In the genomic region with DNA sequence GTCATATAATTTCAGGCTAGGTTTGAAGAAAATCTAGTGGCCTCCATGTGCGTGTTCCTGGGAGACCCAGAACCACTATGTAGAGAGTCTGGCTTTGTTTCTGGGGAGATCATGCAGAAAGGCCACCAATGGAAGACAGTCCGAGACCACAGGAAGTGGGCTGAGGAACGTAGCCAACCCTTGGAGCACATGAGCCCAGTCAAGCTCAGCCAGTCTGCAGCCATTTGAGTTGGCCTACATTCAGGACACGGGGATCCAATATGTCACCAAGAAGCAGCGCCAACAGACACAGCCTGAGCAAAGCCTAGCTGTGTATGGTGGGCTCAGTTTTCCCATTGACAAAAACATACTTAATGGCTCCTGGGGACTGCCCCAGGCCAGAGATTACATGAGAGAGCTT, we compare ENCODE assay signal across 16 mouse cellular contexts. TPM values are rescaled to one million over a fixed set of nuclear protein-coding genes. Genes with fewer than 3 reads are reported as not detected.
A peak's percentile ranks its signal among the peaks of the same experiment; 100 is the strongest.
DNase-seq lines count a peak whose midpoint lies in the region; ATAC-seq lines count a peak whose summit lies in the region.
"Had no signal": no experiment of that assay in that cellular context is flagged by ENCODE, and none has a peak within 500 bp of the region (broad histone marks: within the 10 kb centered on the region; RNA-seq: fewer than 3 reads in every experiment).

No protein-coding gene starts in this region.

- no peak overlapping the region for H3K4me3 ChIP-seq in heart, embryonic 12.5 days
- H3K4me3 ChIP-seq: embryonic facial prominence, embryonic 15.5 days; forebrain, embryonic 13.5 days; limb, embryonic 12.5 days; midbrain, embryonic 15.5 days had no signal

- no peaks in the 10 kb centered on the region for H3K27me3 ChIP-seq in heart, embryonic 12.5 days (replicated peaks)
- H3K27me3 ChIP-seq: embryonic facial prominence, embryonic 15.5 days; forebrain, embryonic 13.5 days; midbrain, embryonic 15.5 days had no signal

- H3K36me3 ChIP-seq in heart, embryonic 12.5 days: peaks cover 24% of the 10 kb centered on the region
- H3K36me3 ChIP-seq: midbrain, embryonic 15.5 days had no signal

- 0 out of 2 replicates have a peak overlapping the region, but pooled peaks have one; percentile 18 for H3K27ac ChIP-seq in heart, embryonic 12.5 days (ENCODE audit: poor library complexity, severe bottlenecking)
- H3K27ac ChIP-seq: embryonic facial prominence, embryonic 15.5 days; forebrain, embryonic 13.5 days; limb, embryonic 12.5 days; midbrain, embryonic 15.5 days had no signal

- no peak for DNase-seq in heart, postnatal 36 days
- DNase-seq in kidney, postnatal 36 days: peak; percentile 14 to 34
- no peak for DNase-seq in kidney, adult 8-10 months
- DNase-seq in brain, adult 2 months (ENCODE audit: low read depth, low spot score): peak; percentile 18
- peak; percentile 92 to 96 for DNase-seq in cerebellum, postnatal 14 days
- DNase-seq in adrenal gland, postnatal 25 days: no peak
- DNase-seq in left cerebral cortex, postnatal 36 days (ENCODE audit: low spot score in 2 of 2): no peak
- DNase-seq: gastrocnemius, postnatal 10 days; layer of hippocampus, adult 9-11 months had no signal

- ATAC-seq in heart, embryonic 12.5 days (ENCODE audit: insufficient number of reproducible peaks, low FRiP score): no peak
- ATAC-seq: activated CD4-positive, CD25-positive, alpha-beta regulatory T cell, adult 4 months; forebrain, embryonic 13.5 days; midbrain, embryonic 15.5 days had no signal

- WGBS in heart, embryonic 12.5 days: 83% methylated on average over 5 of the region's 5 CpGs

- H3K9me3 ChIP-seq in heart, embryonic 12.5 days (replicated peaks): peaks cover 4% of the 10 kb centered on the region; the same call in 1 of the 2 replicates
- H3K9me3 ChIP-seq: embryonic facial prominence, embryonic 15.5 days; forebrain, embryonic 13.5 days; limb, embryonic 12.5 days; midbrain, embryonic 15.5 days had no signal

- H3K4me2 ChIP-seq in heart, embryonic 12.5 days: no peak overlapping the region
- H3K4me2 ChIP-seq: embryonic facial prominence, embryonic 15.5 days; forebrain, embryonic 13.5 days; limb, embryonic 12.5 days; midbrain, embryonic 15.5 days had no signal

- H3K4me1 ChIP-seq in heart, embryonic 12.5 days (replicated peaks): peaks cover 29% of the 10 kb centered on the region
- H3K4me1 ChIP-seq: forebrain, embryonic 13.5 days; midbrain, embryonic 15.5 days had no signal

- no peak overlapping the region for H3K9ac ChIP-seq in heart, embryonic 12.5 days
- H3K9ac ChIP-seq: embryonic facial prominence, embryonic 15.5 days; forebrain, embryonic 13.5 days; limb, embryonic 12.5 days; midbrain, embryonic 15.5 days had no signal

- intact Hi-C loops in heart, postnatal 36 days (cut with DNase I): no loop called here
- intact Hi-C loops in left cerebral cortex, postnatal 36 days (cut with DNase I): no loop called here

RNA-seq across cellular contexts. Expression of gene Gm9913, which starts 8.2 kb away (rescaled TPM):
- polyA plus RNA-seq in heart, embryonic 12.5 days (2016; fragmentation: Nextera tagmentation; extraction: Ambion mirVana): 0.57 and 0.70 TPM in 2 replicates
- under 1 TPM; 0.11 to 0.14 TPM for total RNA-seq in heart, postnatal 36 days (2021)
- not detected in 2 replicates for total RNA-seq in adrenal gland, postnatal 25 days (2021)
- under 1 TPM; 0.14 to 0.17 TPM for total RNA-seq in left cerebral cortex, postnatal 36 days (2021)
- polyA plus RNA-seq: activated CD4-positive, CD25-positive, alpha-beta regulatory T cell, adult 4 months; forebrain, embryonic 13.5 days; liver, embryonic 16.5 days had no signal

RNA-seq across cellular contexts. Expression of gene Fbn1, which starts 11.1 kb away (rescaled TPM):
- polyA plus RNA-seq in heart, embryonic 12.5 days (2016; fragmentation: Nextera tagmentation; extraction: Ambion mirVana): 38.8 and 44.1 TPM in 2 replicates
- total RNA-seq in heart, postnatal 36 days (2021): 10 to 100 TPM; 58.3 to 66.6 TPM
- total RNA-seq in adrenal gland, postnatal 25 days (2021): 26.3 and 28.8 TPM in 2 replicates
- total RNA-seq in left cerebral cortex, postnatal 36 days (2021): 1 to 10 TPM; 3.7 to 6.7 TPM
- polyA plus RNA-seq: activated CD4-positive, CD25-positive, alpha-beta regulatory T cell, adult 4 months had no signal

Comparison
In these comparisons a context has a peak if more than half of its experiments do, and no peak if none do; other contexts are left out.
1. DNase-seq: peak in kidney, postnatal 36 days (2 of 2), brain, adult 2 months (single experiment) and cerebellum, postnatal 14 days (2 of 2); none in heart, postnatal 36 days (0 of 2), kidney, adult 8-10 months (0 of 2), adrenal gland, postnatal 25 days (single experiment) and left cerebral cortex, postnatal 36 days (0 of 2).